Mouse (Mus musculus) liver, embryonic 14.5 days (tissue): Measurements from ENCODE around the gene Wnk2. TPM values are rescaled to one million over a fixed set of nuclear protein-coding genes. Genes with fewer than 3 reads are reported as not detected.

ENCODE experiments used
- ATAC-seq: fragments of 200-750 bp; cut with Nextera tagmentation; 2 replicates; pipeline ENCODE4 v1.8.0; 2017; ENCODE audit warnings: moderate number of reproducible peaks, mild to moderate bottlenecking, moderate library complexity; ENCODE audit not compliant: insufficient read depth
- DNase-seq, 3 experiments: peaks; one replicate each; pipeline ENCODE4 v3.0.0-alpha.2; 2012 to 2013; ENCODE audit warnings: low read depth in 3 of 3, low spot score in 3 of 3
- H3K27ac ChIP-seq: fragments of 300-500 bp; sonication (generic); 2 replicates; pipeline ENCODE4 v1.5.1; 2014; ENCODE audit warnings: moderate library complexity, mild to moderate bottlenecking, control low read depth, inconsistent platforms
- H3K27me3 ChIP-seq: fragments of 300-500 bp; sonication (generic); 2 replicates; pipeline ENCODE4 v1.6.1; 2014; ENCODE audit warnings: mild to moderate bottlenecking, low read length, moderate library complexity; ENCODE audit not compliant: control insufficient read depth, insufficient read depth
- H3K36me3 ChIP-seq: fragments of 300-500 bp; sonication (generic); replicated peaks from 2 replicates; pipeline ENCODE4 v1.6.1; 2014; ENCODE audit warnings: low read depth; ENCODE audit not compliant: control insufficient read depth, insufficient read depth
- H3K4me1 ChIP-seq, 2 experiments: fragments of 200-500 bp in 1 of 2; fragments of 300-500 bp in 1 of 2; sonication (generic) in 1 of 2; replicated peaks; 2 replicates each; pipeline ENCODE4 v1.6.1; 2012 to 2014; ENCODE audit warnings: antibody characterized with exemption in 1 of 2, inconsistent platforms in 1 of 2, low read length in 1 of 2; ENCODE audit not compliant: control insufficient read depth in 2 of 2, insufficient read depth in 2 of 2
- H3K4me2 ChIP-seq: fragments of 300-500 bp; sonication (generic); 2 replicates; pipeline ENCODE4 v1.6.1; 2014; ENCODE audit warnings: low read depth, mild to moderate bottlenecking, control low read depth, moderate library complexity
- H3K4me3 ChIP-seq, 2 experiments: fragments of 200-500 bp in 1 of 2; fragments of 300-500 bp in 1 of 2; sonication (generic) in 1 of 2; 2 replicates each; pipeline ENCODE4 v1.5.1; 2012 to 2014; ENCODE audit warnings: low read depth in 2 of 2, low read length in 2 of 2, mild to moderate bottlenecking in 2 of 2, control low read depth in 1 of 2, inconsistent platforms in 1 of 2, moderate library complexity in 1 of 2; ENCODE audit not compliant: insufficient read depth in 1 of 2
- H3K9ac ChIP-seq: fragments of 300-500 bp; sonication (generic); replicated peaks from 2 replicates; pipeline ENCODE4 v1.6.1; 2014; ENCODE audit warnings: mild to moderate bottlenecking, control low read depth, moderate library complexity
- H3K9me3 ChIP-seq: fragments of 300-500 bp; sonication (generic); 2 replicates; pipeline ENCODE4 v1.6.1; 2016; ENCODE audit warnings: low read length, mixed read lengths; ENCODE audit not compliant: control insufficient read depth
- CTCF ChIP-seq: IDR thresholded peaks from 2 replicates; pipeline ENCODE4 v1.5.1; 2016; ENCODE audit warnings: antibody characterized with exemption, low read depth, control low read depth
- EP300 ChIP-seq: IDR thresholded peaks from 2 replicates; pipeline ENCODE4 v1.6.1; 2016; ENCODE audit warnings: antibody characterized with exemption, low read depth
- WGBS: fragments of 180-500 bp; shearing (Covaris S2); extraction: QIAGEN DNeasy Blood & Tissue Kit; methylation state at CpG from one replicate; pipeline ENCODE4 v1.1.7; 2014; ENCODE audit not compliant: insufficient replicate concordance; 5-methylcytosine and 5-hydroxymethylcytosine counted together
- polyA plus RNA-seq, 2 experiments: library from polyadenylated mRNA; depleted of rRNA in 1 of 2; stranded (reverse) in 1 of 2; unstranded in 1 of 2; fragments of >200 nt; fragmentation: Nextera tagmentation in 1 of 2; extraction: Ambion mirVana in 1 of 2; gene quantifications; 2 replicates each; pipeline versions ENCODE4 v1.2.1 to v1.2.3; 2012 to 2014

The Wnk2 gene
- polyA plus RNA-seq, 2 experiments: 0.05 to 0.13 TPM

GRCm38 (mm10) chr13:49145396-49145795, 2.4 kb downstream of the Wnk2 start:
- no peak overlapping the region for H3K4me2 ChIP-seq
- H3K9ac ChIP-seq: no peak overlapping the region
- H3K9me3 ChIP-seq: no peaks in the 10 kb centered on the region
- no peak overlapping the region for H3K27ac ChIP-seq
- peaks cover 42% of the 10 kb centered on the region for H3K27me3 ChIP-seq
- TF ChIP-seq EP300: no peak
- TF ChIP-seq CTCF: no peak
- no peak for ATAC-seq
- H3K4me1 ChIP-seq: no peaks in the 10 kb centered on the region
- H3K36me3 ChIP-seq: no peaks in the 10 kb centered on the region
- 31% methylated on average over 7 of the region's 7 CpGs for WGBS
- no peak for DNase-seq
- H3K4me3 ChIP-seq: no peak overlapping the region

GRCm38 (mm10) chr13:49144451-49144850, 3.4 kb downstream of the Wnk2 start:
- ATAC-seq: no peak
- H3K4me3 ChIP-seq: no peak overlapping the region
- H3K27ac ChIP-seq: no peak overlapping the region
- H3K27me3 ChIP-seq: peaks cover 42% of the 10 kb centered on the region
- no peak for TF ChIP-seq EP300
- no peak for TF ChIP-seq CTCF
- no peak overlapping the region for H3K4me2 ChIP-seq
- WGBS: 46% methylated on average over 6 of the region's 6 CpGs
- H3K4me1 ChIP-seq: no peaks in the 10 kb centered on the region
- H3K9ac ChIP-seq: no peak overlapping the region
- no peaks in the 10 kb centered on the region for H3K36me3 ChIP-seq
- H3K9me3 ChIP-seq: no peaks in the 10 kb centered on the region
- no peak for DNase-seq

- Histone ChIP-seq H3K4me3 (no peak overlapping the region), H3K36me3 (no peaks in the 10 kb centered on the region), H3K9ac (no peak overlapping the region), H3K4me2 (no peak overlapping the region), H3K4me1 (no peaks in the 10 kb centered on the region), H3K27me3 (peaks cover 37% of the 10 kb centered on the region), H3K9me3 (no peaks in the 10 kb centered on the region), H3K27ac (no peak overlapping the region)
- WGBS: 72% methylated on average over 7 of the region's 7 CpGs
- no peak for TF ChIP-seq CTCF
- TF ChIP-seq EP300: no peak
- DNase-seq: no peak
- no peak for ATAC-seq
Observed at GRCm38 (mm10) chr13:49143323-49143722, 4.5 kb downstream of the Wnk2 start.

- Histone ChIP-seq H3K9ac (no peak overlapping the region), H3K4me1 (no peaks in the 10 kb centered on the region), H3K36me3 (no peaks in the 10 kb centered on the region), H3K9me3 (no peaks in the 10 kb centered on the region), H3K27ac (no peak overlapping the region), H3K27me3 (peaks cover 28% of the 10 kb centered on the region), H3K4me3 (no peak overlapping the region), H3K4me2 (no peak overlapping the region)
- DNase-seq (no peak), ATAC-seq (no peak)
- 63% methylated on average over 5 of the region's 5 CpGs for WGBS
- TF ChIP-seq CTCF (no peak), EP300 (no peak)
Observed at GRCm38 (mm10) chr13:49142396-49142795, 5.4 kb downstream of the Wnk2 start.

GRCm38 (mm10) chr13:49140567-49140966, 7.2 kb downstream of the Wnk2 start:
- no peak overlapping the region for H3K9ac ChIP-seq
- no peaks in the 10 kb centered on the region for H3K36me3 ChIP-seq
- no peaks in the 10 kb centered on the region for H3K4me1 ChIP-seq
- no peak for ATAC-seq
- peaks cover 9% of the 10 kb centered on the region for H3K27me3 ChIP-seq
- no peak overlapping the region for H3K4me3 ChIP-seq
- H3K9me3 ChIP-seq: no peaks in the 10 kb centered on the region
- no peak for TF ChIP-seq CTCF
- no peak for TF ChIP-seq EP300
- 51% methylated on average over 4 of the region's 4 CpGs for WGBS
- no peak for DNase-seq
- H3K4me2 ChIP-seq: no peak overlapping the region
- H3K27ac ChIP-seq: no peak overlapping the region
